Mouse (Mus musculus) ovary, adult 2 months (tissue): Measurements from ENCODE around the gene Hpgd. TPM values are rescaled to one million over a fixed set of nuclear protein-coding genes. Genes with fewer than 3 reads are reported as not detected.

Experiments
- polyA plus RNA-seq: library from polyadenylated mRNA; depleted of rRNA; stranded (reverse); fragments of >200 nt; gene quantifications from 2 replicates; pipeline ENCODE4 v1.2.3, GENCODE M21; 2012; rRNA removed

Gene Hpgd
- polyA plus RNA-seq: 15.4 and 16.6 TPM in 2 replicates

DNA sequence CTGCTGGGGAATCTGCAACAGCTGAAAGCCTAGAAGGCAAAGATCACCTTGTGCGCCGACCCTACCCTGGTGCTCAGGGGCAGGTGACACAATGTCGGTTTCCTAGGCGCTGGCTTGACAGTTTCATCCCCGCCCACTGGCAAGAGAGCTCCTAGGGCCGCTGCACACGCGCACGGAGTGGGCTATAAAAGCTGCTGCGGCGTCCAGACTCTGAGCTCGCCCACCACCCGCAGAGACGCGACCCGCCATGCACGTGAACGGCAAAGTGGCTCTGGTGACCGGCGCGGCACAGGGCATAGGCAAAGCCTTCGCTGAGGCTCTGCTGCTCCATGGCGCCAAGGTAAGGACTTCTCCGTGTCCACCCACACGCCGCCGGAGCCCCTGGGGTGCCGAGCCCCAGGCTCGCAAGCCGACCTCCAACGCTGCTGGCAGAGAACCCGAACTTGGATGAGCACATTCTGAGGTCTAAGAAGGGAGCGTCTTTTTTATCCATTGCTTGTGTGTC lies at the start of gene Hpgd:
TSS of gene Hpgd (plus strand) at position 213 of the 505 bp plus-strand sequence.

